Mouse (Mus musculus): ENCODE data around the gene Angpt4. TPM values are rescaled to one million over a fixed set of nuclear protein-coding genes. Genes with fewer than 3 reads are reported as not detected.

Angpt4 gene
- polyA plus RNA-seq, 2 experiments: 0.03 to 0.06 TPM

DNA sequence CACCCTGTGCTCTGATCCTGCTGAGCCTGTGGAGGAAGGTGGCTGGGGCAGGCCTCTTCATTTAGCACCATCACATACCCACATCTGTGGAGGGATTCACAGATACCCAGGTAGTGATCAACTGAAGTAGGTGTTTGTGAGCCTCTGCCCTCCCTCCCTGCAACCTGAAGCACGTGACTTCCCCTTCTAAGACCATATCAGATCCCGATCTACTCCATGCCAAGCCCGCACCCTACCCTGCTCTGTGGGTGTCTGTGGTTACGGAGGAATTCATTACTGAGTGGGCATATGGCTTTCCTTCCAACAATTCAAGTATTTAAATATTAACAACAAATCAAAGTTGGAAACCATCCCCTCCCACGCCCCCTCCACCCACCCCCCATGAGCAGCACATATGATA, 52.3 kb downstream of the Angpt4 start:
- no peak overlapping the region for H3K27ac ChIP-seq
- ATAC-seq (ENCODE audit: insufficient read depth) (no peak), DNase-seq (ENCODE audit: low read depth in 3 of 3, low spot score in 3 of 3) (no peak)
- 46% methylated on average over 5 of the region's 5 CpGs for WGBS (ENCODE audit: insufficient replicate concordance)
- no peak overlapping the region for H3K4me2 ChIP-seq (ENCODE audit: low read depth)
- no peaks in the 10 kb centered on the region for H3K36me3 ChIP-seq (replicated peaks; ENCODE audit: control insufficient read depth, insufficient read depth, low read depth)
- no peak for TF ChIP-seq CTCF (IDR thresholded peaks at IDR 0.05; ENCODE audit: low read depth)
- no peak for TF ChIP-seq EP300 (IDR thresholded peaks at IDR 0.05; ENCODE audit: low read depth)
- H3K9me3 ChIP-seq (ENCODE audit: control insufficient read depth, low read length): no peaks in the 10 kb centered on the region
- no peak overlapping the region for H3K9ac ChIP-seq (replicated peaks)
- H3K4me1 ChIP-seq (replicated peaks; ENCODE audit: control insufficient read depth in 2 of 2, insufficient read depth in 2 of 2, low read length in 1 of 2): peaks cover 2 to 11% of the 10 kb centered on the region in 2 experiments; a peak in 2 of 4 replicates
- no peak overlapping the region for H3K4me3 ChIP-seq (ENCODE audit: insufficient read depth in 1 of 2, low read depth in 2 of 2, low read length in 2 of 2)
- no peaks in the 10 kb centered on the region for H3K27me3 ChIP-seq (ENCODE audit: control insufficient read depth, insufficient read depth, low read length)

GRCm38 (mm10) chr2:151964052-151964451, 53.0 kb downstream of the Angpt4 start:
- H3K9ac ChIP-seq (replicated peaks): no peak overlapping the region
- WGBS (ENCODE audit: insufficient replicate concordance): 45% methylated on average over 9 of the region's 9 CpGs
- no peak for DNase-seq (ENCODE audit: low read depth in 3 of 3, low spot score in 3 of 3)
- no peak overlapping the region for H3K4me3 ChIP-seq (ENCODE audit: insufficient read depth in 1 of 2, low read depth in 2 of 2, low read length in 2 of 2)
- no peaks in the 10 kb centered on the region for H3K36me3 ChIP-seq (replicated peaks; ENCODE audit: control insufficient read depth, insufficient read depth, low read depth)
- no peak overlapping the region for H3K4me2 ChIP-seq (ENCODE audit: low read depth)
- H3K27me3 ChIP-seq (ENCODE audit: control insufficient read depth, insufficient read depth, low read length): no peaks in the 10 kb centered on the region
- ATAC-seq (ENCODE audit: insufficient read depth): no peak
- TF ChIP-seq EP300 (IDR thresholded peaks at IDR 0.05; ENCODE audit: low read depth) (no peak), CTCF (IDR thresholded peaks at IDR 0.05; ENCODE audit: low read depth) (no peak)
- peaks cover 2 to 10% of the 10 kb centered on the region in 2 experiments; a peak in 2 of 4 replicates for H3K4me1 ChIP-seq (replicated peaks; ENCODE audit: control insufficient read depth in 2 of 2, insufficient read depth in 2 of 2, low read length in 1 of 2)
- H3K27ac ChIP-seq: no peak overlapping the region
- H3K9me3 ChIP-seq (ENCODE audit: control insufficient read depth, low read length): no peaks in the 10 kb centered on the region

- DNase-seq (ENCODE audit: low read depth in 3 of 3, low spot score in 3 of 3): no peak
- H3K36me3 ChIP-seq (replicated peaks; ENCODE audit: control insufficient read depth, insufficient read depth, low read depth): peaks cover 3% of the 10 kb centered on the region; the same call in 1 of the 2 replicates
- ATAC-seq (ENCODE audit: insufficient read depth): no peak
- no peaks in the 10 kb centered on the region for H3K9me3 ChIP-seq (ENCODE audit: control insufficient read depth, low read length)
- no peaks in the 10 kb centered on the region; the same call in 1 of the 2 replicates for H3K27me3 ChIP-seq (ENCODE audit: control insufficient read depth, insufficient read depth, low read length)
- H3K9ac ChIP-seq (replicated peaks): no peak overlapping the region
- H3K4me3 ChIP-seq (ENCODE audit: insufficient read depth in 1 of 2, low read depth in 2 of 2, low read length in 2 of 2): no peak overlapping the region
- no peak overlapping the region for H3K4me2 ChIP-seq (ENCODE audit: low read depth)
- H3K4me1 ChIP-seq (replicated peaks; ENCODE audit: control insufficient read depth in 2 of 2, insufficient read depth in 2 of 2, low read length in 1 of 2): peaks cover 2 to 10% of the 10 kb centered on the region in 2 experiments; a peak in 2 of 4 replicates
- H3K27ac ChIP-seq: no peak overlapping the region
- no peak for TF ChIP-seq EP300 (IDR thresholded peaks at IDR 0.05; ENCODE audit: low read depth)
- TF ChIP-seq CTCF (IDR thresholded peaks at IDR 0.05; ENCODE audit: low read depth): no peak
- WGBS (ENCODE audit: insufficient replicate concordance): 50% methylated on average over 9 of the region's 9 CpGs
Measured at GRCm38 (mm10) chr2:151967176-151967750, 56.3 kb downstream of the Angpt4 start.

DNA sequence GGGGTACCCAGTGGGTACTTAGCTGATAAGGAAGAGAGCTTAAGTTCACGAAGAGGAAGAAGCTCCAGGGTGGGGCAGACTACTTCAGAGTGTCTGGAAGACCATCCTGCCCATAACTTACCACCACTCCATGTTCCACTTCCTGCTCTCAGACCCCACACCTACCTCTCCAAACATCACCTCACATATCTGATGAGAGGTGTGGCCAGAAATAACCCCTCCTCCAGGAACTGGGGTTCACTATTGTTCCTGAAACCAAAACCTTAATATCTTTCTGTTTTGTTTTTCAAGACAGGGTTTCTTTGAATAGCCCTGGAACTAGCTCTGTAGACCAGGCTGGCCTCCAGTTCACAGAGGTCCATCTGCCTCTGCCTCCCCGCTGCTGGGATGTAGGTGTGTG, 56.8 kb downstream of the Angpt4 start:
- peaks cover 2 to 10% of the 10 kb centered on the region in 2 experiments; a peak in 2 of 4 replicates for H3K4me1 ChIP-seq (replicated peaks; ENCODE audit: control insufficient read depth in 2 of 2, insufficient read depth in 2 of 2, low read length in 1 of 2)
- ATAC-seq (ENCODE audit: insufficient read depth): no peak
- TF ChIP-seq CTCF (IDR thresholded peaks at IDR 0.05; ENCODE audit: low read depth) (no peak), EP300 (IDR thresholded peaks at IDR 0.05; ENCODE audit: low read depth) (no peak)
- DNase-seq (ENCODE audit: low read depth in 3 of 3, low spot score in 3 of 3): no peak
- H3K9ac ChIP-seq (replicated peaks): no peak overlapping the region
- 29% methylated on average over 2 of the region's 2 CpGs for WGBS (ENCODE audit: insufficient replicate concordance)
- H3K36me3 ChIP-seq (replicated peaks; ENCODE audit: control insufficient read depth, insufficient read depth, low read depth): peaks cover 3% of the 10 kb centered on the region; the same call in 1 of the 2 replicates
- H3K27me3 ChIP-seq (ENCODE audit: control insufficient read depth, insufficient read depth, low read length): peaks cover 3% of the 10 kb centered on the region
- H3K27ac ChIP-seq: no peak overlapping the region
- no peak overlapping the region for H3K4me2 ChIP-seq (ENCODE audit: low read depth)
- H3K9me3 ChIP-seq (ENCODE audit: control insufficient read depth, low read length): no peaks in the 10 kb centered on the region
- no peak overlapping the region for H3K4me3 ChIP-seq (ENCODE audit: insufficient read depth in 1 of 2, low read depth in 2 of 2, low read length in 2 of 2)

- no peak overlapping the region for H3K27ac ChIP-seq
- WGBS (ENCODE audit: insufficient replicate concordance): 68% methylated on average over 8 of the region's 8 CpGs
- TF ChIP-seq EP300 (IDR thresholded peaks at IDR 0.05; ENCODE audit: low read depth) (no peak), CTCF (IDR thresholded peaks at IDR 0.05; ENCODE audit: low read depth) (no peak)
- peaks cover 2 to 10% of the 10 kb centered on the region in 2 experiments; a peak in 2 of 4 replicates for H3K4me1 ChIP-seq (replicated peaks; ENCODE audit: control insufficient read depth in 2 of 2, insufficient read depth in 2 of 2, low read length in 1 of 2)
- ATAC-seq (ENCODE audit: insufficient read depth) (no peak), DNase-seq (ENCODE audit: low read depth in 3 of 3, low spot score in 3 of 3) (no peak)
- peaks cover 9% of the 10 kb centered on the region for H3K27me3 ChIP-seq (ENCODE audit: control insufficient read depth, insufficient read depth, low read length)
- no peak overlapping the region for H3K4me2 ChIP-seq (ENCODE audit: low read depth)
- no peak overlapping the region for H3K4me3 ChIP-seq (ENCODE audit: insufficient read depth in 1 of 2, low read depth in 2 of 2, low read length in 2 of 2)
- H3K36me3 ChIP-seq (replicated peaks; ENCODE audit: control insufficient read depth, insufficient read depth, low read depth): peaks cover 3% of the 10 kb centered on the region; the same call in 1 of the 2 replicates
- H3K9ac ChIP-seq (replicated peaks): no peak overlapping the region
- H3K9me3 ChIP-seq (ENCODE audit: control insufficient read depth, low read length): no peaks in the 10 kb centered on the region
Measured at GRCm38 (mm10) chr2:151968451-151968850, 57.4 kb downstream of the Angpt4 start.
